Mouse (Mus musculus): ENCODE data around the gene Crtac1. TPM values are rescaled to one million over a fixed set of nuclear protein-coding genes. Genes with fewer than 3 reads are reported as not detected.

The Crtac1 gene
- polyA plus RNA-seq, 1 experiment from 2014 or later = 20.4 TPM

DNA sequence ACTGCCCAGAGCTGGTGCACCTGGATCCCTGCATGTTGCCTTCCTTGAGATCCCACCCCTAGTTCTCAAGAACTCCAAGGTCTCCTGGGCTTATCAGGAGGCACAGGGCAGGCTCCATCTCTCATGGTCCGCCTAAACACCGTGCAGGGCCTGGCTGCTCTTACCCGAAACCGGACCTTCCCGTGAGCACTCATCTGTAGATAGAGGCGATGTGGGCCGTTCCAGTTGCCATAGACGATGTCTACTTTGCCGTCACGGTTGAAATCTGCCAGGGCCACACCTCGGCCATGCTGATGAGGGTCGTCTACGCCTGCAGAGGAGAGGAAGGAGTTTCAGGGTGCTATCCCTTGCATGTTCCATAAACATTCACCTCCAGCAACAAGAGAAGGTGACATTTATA, 127.1 kb downstream of the Crtac1 start:
- Histone ChIP-seq H3K4me1 (peaks cover 13% of the 10 kb centered on the region), H3K9ac (replicated peaks) (no peak overlapping the region), H3K27me3 (0 out of 2 replicates have a peak, but pooled peaks cover 2% of the 10 kb centered on the region), H3K9me3 (no peaks in the 10 kb centered on the region), H3K36me3 (no peaks in the 10 kb centered on the region), H3K4me3 (no peak overlapping the region), H3K4me2 (replicated peaks) (no peak overlapping the region), H3K27ac (replicated peaks) (no peak overlapping the region)
- no peak for ATAC-seq (replicated peaks)
- WGBS = 94% methylated on average over 13 of the region's 13 CpGs

GRCm38 (mm10) chr19:42303210-42303813, 128.3 kb downstream of the Crtac1 start:
- WGBS = 30% methylated on average over 12 of the region's 12 CpGs
- ATAC-seq (replicated peaks) = no peak
- Histone ChIP-seq H3K27me3 (no peaks in the 10 kb centered on the region), H3K27ac (replicated peaks) (no peak overlapping the region), H3K4me3 (no peak overlapping the region), H3K36me3 (no peaks in the 10 kb centered on the region), H3K9me3 (no peaks in the 10 kb centered on the region), H3K4me2 (replicated peaks) (no peak overlapping the region), H3K9ac (replicated peaks) (no peak overlapping the region), H3K4me1 (peaks cover 13% of the 10 kb centered on the region)

- ATAC-seq (replicated peaks) = no peak
- 67% methylated on average over 6 of the region's 6 CpGs for WGBS
- H3K9ac ChIP-seq (replicated peaks) = no peak overlapping the region
- H3K9me3 ChIP-seq = no peaks in the 10 kb centered on the region
- no peak overlapping the region for H3K4me2 ChIP-seq (replicated peaks)
- H3K36me3 ChIP-seq = no peaks in the 10 kb centered on the region
- H3K27ac ChIP-seq (replicated peaks) = 0 out of 2 replicates have a peak overlapping the region, but pooled peaks have one; percentile 15
- H3K4me1 ChIP-seq = peaks cover 33% of the 10 kb centered on the region
- H3K27me3 ChIP-seq = no peaks in the 10 kb centered on the region
- H3K4me3 ChIP-seq = no peak overlapping the region
Observed at GRCm38 (mm10) chr19:42293216-42293615, 138.4 kb downstream of the Crtac1 start.

DNA sequence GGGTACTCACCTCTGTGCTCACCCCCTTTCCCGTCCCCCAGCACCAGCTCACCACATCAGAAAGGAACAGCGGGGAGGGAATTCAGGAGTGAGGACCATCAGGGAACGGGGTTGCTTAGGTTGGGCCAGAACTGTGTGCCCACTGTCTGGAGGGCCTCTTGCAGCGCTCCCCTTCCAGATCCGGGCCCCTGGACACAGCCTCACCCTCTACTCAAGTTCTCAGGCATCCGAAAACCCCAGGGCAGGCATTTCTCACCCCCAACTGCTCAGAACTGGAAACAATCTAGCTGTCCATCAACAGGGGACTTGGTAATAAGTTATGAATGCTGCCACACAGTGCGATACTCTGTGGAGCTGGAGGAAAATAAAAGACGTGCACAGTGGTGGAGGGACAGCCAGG, 139.5 kb downstream of the Crtac1 start:
- H3K4me1 ChIP-seq = peaks cover 33% of the 10 kb centered on the region
- H3K27ac ChIP-seq (replicated peaks) = peak overlapping the region; percentile 82
- 26% methylated on average over 8 of the region's 8 CpGs for WGBS
- H3K9ac ChIP-seq (replicated peaks) = no peak overlapping the region
- no peak overlapping the region for H3K4me3 ChIP-seq
- H3K27me3 ChIP-seq = no peaks in the 10 kb centered on the region
- H3K4me2 ChIP-seq (replicated peaks) = no peak overlapping the region
- H3K9me3 ChIP-seq = no peaks in the 10 kb centered on the region
- peak; percentile 60 for ATAC-seq (replicated peaks)
- H3K36me3 ChIP-seq = no peaks in the 10 kb centered on the region

- peak; percentile 47 for ATAC-seq (replicated peaks)
Observed at GRCm38 (mm10) chr19:42290954-42291661, 140.5 kb downstream of the Crtac1 start.

DNA sequence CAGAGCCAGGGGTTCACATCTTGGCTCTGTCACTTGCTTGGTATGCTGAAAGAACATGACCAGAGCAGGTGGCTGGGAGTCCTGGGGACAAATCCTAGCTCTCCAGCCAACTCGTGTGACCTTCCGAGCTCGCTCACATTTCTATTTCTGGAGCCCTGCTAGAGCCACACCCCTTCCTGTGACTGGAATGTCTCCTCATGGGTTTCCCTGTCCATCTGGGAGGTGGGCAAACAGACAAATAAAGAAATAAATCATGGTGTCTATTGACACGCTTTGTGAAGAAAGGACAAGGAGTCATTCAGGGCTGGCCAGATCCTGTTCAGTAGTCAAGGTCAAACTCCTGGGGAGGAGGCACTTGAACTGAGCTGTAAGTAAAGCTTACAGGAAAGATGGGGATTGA, 143.2 kb downstream of the Crtac1 start:
- no peak overlapping the region for H3K27ac ChIP-seq (replicated peaks)
- WGBS = 81% methylated on average over 4 of the region's 4 CpGs
- no peaks in the 10 kb centered on the region for H3K36me3 ChIP-seq
- no peaks in the 10 kb centered on the region for H3K27me3 ChIP-seq
- no peaks in the 10 kb centered on the region for H3K9me3 ChIP-seq
- no peak for ATAC-seq (replicated peaks)
- no peak overlapping the region for H3K4me3 ChIP-seq
- no peak overlapping the region for H3K9ac ChIP-seq (replicated peaks)
- H3K4me2 ChIP-seq (replicated peaks) = no peak overlapping the region
- H3K4me1 ChIP-seq = peaks cover 31% of the 10 kb centered on the region

More at GRCm38 (mm10) chr19:42290954-42291661, 140.5 kb downstream of the Crtac1 start:
- Histone ChIP-seq H3K27me3 (no peaks in the 10 kb centered on the region), H3K4me2 (replicated peaks) (no peak overlapping the region), H3K4me3 (no peak overlapping the region), H3K9me3 (no peaks in the 10 kb centered on the region), H3K9ac (replicated peaks) (no peak overlapping the region), H3K27ac (replicated peaks) (peak overlapping the region; percentile 82), H3K4me1 (peaks cover 33% of the 10 kb centered on the region), H3K36me3 (no peaks in the 10 kb centered on the region)
- WGBS = 22% methylated on average over 7 of the region's 7 CpGs

- Histone ChIP-seq H3K9me3 (no peaks in the 10 kb centered on the region), H3K4me2 (replicated peaks) (no peak overlapping the region), H3K36me3 (no peaks in the 10 kb centered on the region), H3K9ac (replicated peaks) (no peak overlapping the region), H3K4me1 (no peaks in the 10 kb centered on the region), H3K27ac (replicated peaks) (no peak overlapping the region), H3K4me3 (no peak overlapping the region), H3K27me3 (no peaks in the 10 kb centered on the region)
- WGBS = 82% methylated on average over 8 of the region's 8 CpGs
- ATAC-seq (replicated peaks) = no peak
Observed at GRCm38 (mm10) chr19:42284178-42284577, 147.4 kb downstream of the Crtac1 start.

DNA sequence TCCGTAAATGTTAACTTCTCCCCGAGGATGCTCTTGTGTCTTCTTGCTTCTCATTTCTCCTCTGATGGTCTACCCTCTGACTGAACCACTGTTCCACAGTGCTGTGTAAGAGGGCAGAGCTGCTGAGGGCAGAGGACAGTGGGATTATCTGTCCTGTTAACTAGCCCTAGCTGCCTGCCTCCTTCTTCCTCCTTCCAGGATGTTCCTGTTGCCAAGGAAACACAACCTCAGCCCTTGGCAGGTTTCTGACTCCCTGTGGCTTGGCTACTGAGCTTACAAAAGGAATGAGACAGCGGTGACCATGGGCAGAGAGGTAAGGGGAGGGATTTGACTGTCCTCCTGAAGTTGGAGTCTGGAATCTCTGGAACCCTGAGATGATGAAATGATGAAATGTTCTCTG, 152.0 kb downstream of the Crtac1 start:
- H3K4me2 ChIP-seq (replicated peaks) = no peak overlapping the region
- H3K27me3 ChIP-seq = no peaks in the 10 kb centered on the region
- H3K36me3 ChIP-seq = no peaks in the 10 kb centered on the region
- H3K4me3 ChIP-seq = no peak overlapping the region
- no peak overlapping the region for H3K9ac ChIP-seq (replicated peaks)
- no peak for ATAC-seq (replicated peaks)
- no peaks in the 10 kb centered on the region for H3K9me3 ChIP-seq
- no peaks in the 10 kb centered on the region for H3K4me1 ChIP-seq
- no peak overlapping the region for H3K27ac ChIP-seq (replicated peaks)
- 54% methylated on average over 3 of the region's 3 CpGs for WGBS

- H3K9me3 ChIP-seq = no peaks in the 10 kb centered on the region
- 89% methylated on average over 5 of the region's 5 CpGs for WGBS
- H3K27ac ChIP-seq (replicated peaks) = no peak overlapping the region
- no peaks in the 10 kb centered on the region for H3K36me3 ChIP-seq
- H3K4me3 ChIP-seq = no peak overlapping the region
- no peak for ATAC-seq (replicated peaks)
- no peaks in the 10 kb centered on the region for H3K27me3 ChIP-seq
- no peak overlapping the region for H3K4me2 ChIP-seq (replicated peaks)
- no peaks in the 10 kb centered on the region for H3K4me1 ChIP-seq
- H3K9ac ChIP-seq (replicated peaks) = no peak overlapping the region
Observed at GRCm38 (mm10) chr19:42278461-42278860, 153.1 kb downstream of the Crtac1 start.

GRCm38 (mm10) chr19:42277288-42277687, 154.3 kb downstream of the Crtac1 start:
- H3K4me2 ChIP-seq (replicated peaks) = no peak overlapping the region
- no peak for ATAC-seq (replicated peaks)
- no peak overlapping the region for H3K27ac ChIP-seq (replicated peaks)
- no peaks in the 10 kb centered on the region for H3K9me3 ChIP-seq
- no peak overlapping the region for H3K4me3 ChIP-seq
- H3K4me1 ChIP-seq = no peaks in the 10 kb centered on the region
- no peaks in the 10 kb centered on the region for H3K36me3 ChIP-seq
- 91% methylated on average over 6 of the region's 6 CpGs for WGBS
- H3K9ac ChIP-seq (replicated peaks) = no peak overlapping the region
- H3K27me3 ChIP-seq = no peaks in the 10 kb centered on the region

- no peak overlapping the region for H3K9ac ChIP-seq (replicated peaks)
- no peak overlapping the region for H3K4me3 ChIP-seq
- no peak overlapping the region for H3K4me2 ChIP-seq (replicated peaks)
- H3K36me3 ChIP-seq = no peaks in the 10 kb centered on the region; the same call in 1 of the 2 replicates
- ATAC-seq (replicated peaks) = peak; percentile 60
- H3K27ac ChIP-seq (replicated peaks) = no peak overlapping the region
- H3K4me1 ChIP-seq = peaks cover 4% of the 10 kb centered on the region; the same call in 1 of the 2 replicates
- WGBS = 45% methylated on average over 14 of the region's 14 CpGs
- H3K27me3 ChIP-seq = no peaks in the 10 kb centered on the region
- H3K9me3 ChIP-seq = no peaks in the 10 kb centered on the region
Observed at GRCm38 (mm10) chr19:42272003-42272963, 159.3 kb downstream of the Crtac1 start.

DNA sequence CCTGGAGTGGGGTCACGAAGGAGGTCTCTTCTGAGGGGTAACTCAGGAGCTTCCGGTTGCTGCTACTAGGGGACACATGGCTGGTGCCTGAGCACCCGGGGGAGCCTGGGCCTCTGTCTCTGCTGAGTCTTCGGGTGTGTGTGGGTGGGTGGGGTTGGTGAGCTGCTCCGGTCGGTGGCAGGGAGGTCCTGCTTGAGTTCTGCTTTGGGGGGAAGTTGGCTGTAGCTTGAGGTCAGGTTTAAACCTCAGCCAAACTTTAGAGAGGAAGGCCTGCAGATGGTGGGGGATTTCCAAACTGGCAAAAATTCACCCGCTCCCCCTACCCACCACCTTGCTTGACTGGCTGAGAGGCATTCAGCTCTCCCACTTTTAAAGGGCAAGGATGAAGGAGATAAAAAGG, 160.4 kb downstream of the Crtac1 start:
- H3K27me3 ChIP-seq = no peaks in the 10 kb centered on the region
- H3K36me3 ChIP-seq = no peaks in the 10 kb centered on the region; the same call in 1 of the 2 replicates
- WGBS = 83% methylated on average over 7 of the region's 7 CpGs
- H3K27ac ChIP-seq (replicated peaks) = no peak overlapping the region
- peaks cover 4% of the 10 kb centered on the region; the same call in 1 of the 2 replicates for H3K4me1 ChIP-seq
- no peak for ATAC-seq (replicated peaks)
- no peak overlapping the region for H3K4me2 ChIP-seq (replicated peaks)
- H3K9ac ChIP-seq (replicated peaks) = no peak overlapping the region
- no peaks in the 10 kb centered on the region for H3K9me3 ChIP-seq
- no peak overlapping the region for H3K4me3 ChIP-seq

All from forebrain, embryonic 15.5 days (tissue).